Mouse (Mus musculus): ENCODE results near the gene Zbtb7a. TPM values are rescaled to one million over a fixed set of nuclear protein-coding genes. Genes with fewer than 3 reads are reported as not detected.
"Not testable (repeated sequence)": the region's sequence is repeated elsewhere in the genome, so short reads cannot be mapped to it uniquely, and the experiment has no call there.

The Zbtb7a gene
- total and polyA plus RNA-seq, 3 experiments = 7.1 to 75.7 (median 31.1) TPM

GRCm38 (mm10) chr10:81161602-81162317, 26.7 kb downstream of the Zbtb7a start:
- Histone ChIP-seq H3K4me3 (ENCODE audit: low read depth, low read length) (peak overlapping the region; percentile 17; the same call in 1 of the 2 replicates), H3K27me3 (ENCODE audit: insufficient read depth, low read length) (no peaks in the 10 kb centered on the region), H3K9me3 (replicated peaks) (no peaks in the 10 kb centered on the region), H3K4me1 (ENCODE audit: insufficient read depth, low read depth, low read length) (peaks cover 78% of the 10 kb centered on the region), H3K36me3 (replicated peaks) (peaks cover 91% of the 10 kb centered on the region)
- ATAC-seq (ENCODE audit: extremely low read depth, insufficient number of reproducible peaks, low FRiP score, poor library complexity, severe bottlenecking) (peak; percentile 22; the same call in 1 of the 2 replicates), DNase-seq (ENCODE audit: low spot score) (no peak)
- no peak for TF ChIP-seq TAL1 (conservative IDR thresholded peaks at IDR 0.05; ENCODE audit: low read depth, low read length)
- TF ChIP-seq GATA2 (IDR thresholded peaks at IDR 0.05; ENCODE audit: borderline replicate concordance, low read depth, low read length) = no peak
- TF ChIP-seq CTCF (IDR thresholded peaks at IDR 0.05; ENCODE audit: low read depth, low read length) = no peak
- no peak for TF ChIP-seq POLR2AphosphoS5 (IDR thresholded peaks at IDR 0.05; ENCODE audit: insufficient replicate concordance, low read depth, low read length)
- no peak for TF ChIP-seq GATA1 (IDR thresholded peaks at IDR 0.05; ENCODE audit: borderline replicate concordance, low read length)

GRCm38 (mm10) chr10:81162318-81162652, 27.3 kb downstream of the Zbtb7a start:
- H3K4me3 ChIP-seq (ENCODE audit: low read depth, low read length) = peak overlapping the region; percentile 17; the same call in 1 of the 2 replicates
- ATAC-seq (ENCODE audit: extremely low read depth, insufficient number of reproducible peaks, low FRiP score, poor library complexity, severe bottlenecking) (no peak), DNase-seq (ENCODE audit: low spot score) (no peak)
- H3K4me1 ChIP-seq (ENCODE audit: insufficient read depth, low read depth, low read length) = peaks cover 81% of the 10 kb centered on the region
- H3K27me3 ChIP-seq (ENCODE audit: insufficient read depth, low read length) = no peaks in the 10 kb centered on the region
- TF ChIP-seq POLR2AphosphoS5 (IDR thresholded peaks at IDR 0.05; ENCODE audit: insufficient replicate concordance, low read depth, low read length) = no peak
- TF ChIP-seq GATA1 (IDR thresholded peaks at IDR 0.05; ENCODE audit: borderline replicate concordance, low read length) = no peak
- no peaks in the 10 kb centered on the region for H3K9me3 ChIP-seq (replicated peaks)
- peaks cover 87% of the 10 kb centered on the region for H3K36me3 ChIP-seq (replicated peaks)

DNA sequence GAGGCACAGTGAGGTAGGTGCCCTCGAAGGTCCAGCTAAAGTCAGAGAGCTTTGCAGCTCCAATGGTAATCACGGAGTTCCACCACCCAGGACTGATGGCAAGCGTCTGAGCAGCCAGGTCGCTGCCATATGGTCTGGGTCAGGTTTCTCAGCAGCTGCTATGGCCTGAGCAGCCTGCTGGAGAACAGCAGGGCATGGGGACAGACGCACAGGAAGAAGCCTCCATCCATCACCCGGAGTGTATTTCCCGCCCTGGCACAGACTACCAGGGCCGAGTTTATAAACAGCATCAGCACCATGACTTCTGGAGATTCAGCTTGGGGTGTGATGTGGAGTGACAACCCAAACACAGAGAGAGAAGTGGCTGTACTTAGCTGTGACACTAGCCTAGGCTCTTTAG, 30.1 kb downstream of the Zbtb7a start:
- Histone ChIP-seq H3K4me1 (ENCODE audit: insufficient read depth, low read depth, low read length) (peaks cover 78% of the 10 kb centered on the region), H3K9me3 (replicated peaks) (no peaks in the 10 kb centered on the region), H3K36me3 (replicated peaks) (peaks cover 60% of the 10 kb centered on the region), H3K27me3 (ENCODE audit: insufficient read depth, low read length) (no peaks in the 10 kb centered on the region), H3K4me3 (ENCODE audit: low read depth, low read length) (no peak overlapping the region)
- DNase-seq (ENCODE audit: low spot score) (no peak), ATAC-seq (ENCODE audit: extremely low read depth, insufficient number of reproducible peaks, low FRiP score, poor library complexity, severe bottlenecking) (no peak)
- TF ChIP-seq CTCF (IDR thresholded peaks at IDR 0.05; ENCODE audit: low read depth, low read length) = no peak
- no peak for TF ChIP-seq POLR2AphosphoS5 (IDR thresholded peaks at IDR 0.05; ENCODE audit: insufficient replicate concordance, low read depth, low read length)
- no peak for TF ChIP-seq TAL1 (conservative IDR thresholded peaks at IDR 0.05; ENCODE audit: low read depth, low read length)
- no peak for TF ChIP-seq GATA1 (IDR thresholded peaks at IDR 0.05; ENCODE audit: borderline replicate concordance, low read length)
- no peak for TF ChIP-seq GATA2 (IDR thresholded peaks at IDR 0.05; ENCODE audit: borderline replicate concordance, low read depth, low read length)

- no peaks in the 10 kb centered on the region for H3K27me3 ChIP-seq (ENCODE audit: insufficient read depth, low read length)
- DNase-seq (ENCODE audit: low spot score) (peak; percentile 96), ATAC-seq (ENCODE audit: extremely low read depth, insufficient number of reproducible peaks, low FRiP score, poor library complexity, severe bottlenecking) (peak; percentile 91)
- no peaks in the 10 kb centered on the region for H3K9me3 ChIP-seq (replicated peaks)
- peaks cover 55% of the 10 kb centered on the region for H3K4me1 ChIP-seq (ENCODE audit: insufficient read depth, low read depth, low read length)
- H3K36me3 ChIP-seq (replicated peaks) = peaks cover 37% of the 10 kb centered on the region
- peak within 1 kb of the TSS; percentile 84 for H3K4me3 ChIP-seq (ENCODE audit: low read depth, low read length)
- TF ChIP-seq GATA2 (IDR thresholded peaks at IDR 0.05; ENCODE audit: borderline replicate concordance, low read depth, low read length) (no peak), TAL1 (conservative IDR thresholded peaks at IDR 0.05; ENCODE audit: low read depth, low read length) (no peak)
Measured at GRCm38 (mm10) chr10:81167200-81168086, 32.4 kb downstream of the Zbtb7a start, which contains the start of gene Pias4. Gene Pias4, minus strand, starts transcription at chr10:81167923.

DNA sequence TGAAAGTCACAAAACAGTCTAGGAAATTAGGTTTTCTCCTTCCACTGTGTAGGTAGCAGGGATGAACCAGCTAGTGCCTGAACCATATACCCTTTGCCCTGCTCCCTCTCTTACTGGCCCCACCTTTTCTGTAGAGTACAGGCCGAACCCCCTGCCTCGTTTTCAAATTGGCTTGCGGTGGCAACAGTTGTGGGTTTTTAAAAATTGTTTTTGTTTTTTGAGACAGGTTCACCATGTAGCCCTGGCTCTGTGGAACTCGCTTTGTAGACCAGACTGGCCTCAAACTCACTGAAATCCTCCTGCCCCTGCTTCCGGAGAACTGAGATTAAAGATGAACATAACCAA, 33.0 kb downstream of the Zbtb7a start:
- Histone ChIP-seq H3K36me3 (replicated peaks) (peaks cover 32% of the 10 kb centered on the region), H3K4me3 (ENCODE audit: low read depth, low read length) (peak overlapping the region; percentile 58), H3K27me3 (ENCODE audit: insufficient read depth, low read length) (no peaks in the 10 kb centered on the region), H3K4me1 (ENCODE audit: insufficient read depth, low read depth, low read length) (peaks cover 55% of the 10 kb centered on the region), H3K9me3 (replicated peaks) (no peaks in the 10 kb centered on the region)
- no peak for ATAC-seq (ENCODE audit: extremely low read depth, insufficient number of reproducible peaks, low FRiP score, poor library complexity, severe bottlenecking)
- DNase-seq (ENCODE audit: low spot score) = no peak
- no peak for TF ChIP-seq GATA1 (IDR thresholded peaks at IDR 0.05; ENCODE audit: borderline replicate concordance, low read length)
- TF ChIP-seq POLR2AphosphoS5 (IDR thresholded peaks at IDR 0.05; ENCODE audit: insufficient replicate concordance, low read depth, low read length) = no peak
- TF ChIP-seq TAL1 (conservative IDR thresholded peaks at IDR 0.05; ENCODE audit: low read depth, low read length) = no peak
- no peak for TF ChIP-seq GATA2 (IDR thresholded peaks at IDR 0.05; ENCODE audit: borderline replicate concordance, low read depth, low read length)
- no peak for TF ChIP-seq CTCF (IDR thresholded peaks at IDR 0.05; ENCODE audit: low read depth, low read length)

DNA sequence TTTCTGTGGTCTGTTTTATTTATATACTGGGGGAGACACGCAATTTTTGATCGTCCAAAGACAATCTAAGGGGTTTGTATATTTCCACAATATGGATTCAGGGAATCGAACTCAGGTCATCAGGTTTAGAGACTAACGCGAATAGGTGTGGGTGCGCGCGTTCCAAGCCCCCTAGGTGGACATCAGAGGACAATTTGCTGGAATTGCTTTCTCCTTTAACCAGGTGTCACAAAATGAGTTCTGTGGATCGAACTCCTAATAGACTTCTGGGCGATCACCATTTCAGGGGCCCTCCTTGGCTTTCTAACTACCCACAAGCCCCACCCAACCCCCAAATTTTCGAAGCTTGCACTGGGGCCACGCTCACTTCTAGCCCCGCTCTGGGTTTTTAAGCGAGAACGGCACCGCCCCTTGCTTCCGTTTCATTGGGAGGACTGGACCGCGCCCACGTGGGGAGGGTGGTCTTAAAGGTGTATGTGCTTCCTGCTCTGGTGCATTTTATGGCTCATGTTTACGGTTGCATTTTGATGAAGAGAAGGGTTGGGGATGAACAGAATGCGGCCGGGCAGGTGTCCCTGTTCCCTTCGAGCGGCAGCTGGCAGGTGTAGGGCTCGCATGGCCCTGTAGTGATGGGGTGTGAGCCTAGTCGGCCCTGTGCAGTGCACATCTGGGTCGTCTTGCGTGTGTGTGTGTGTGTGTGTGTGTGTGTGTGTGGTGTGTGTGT, 33.7 kb downstream of the Zbtb7a start:
- peaks cover 57% of the 10 kb centered on the region for H3K4me1 ChIP-seq (ENCODE audit: insufficient read depth, low read depth, low read length)
- ATAC-seq (ENCODE audit: extremely low read depth, insufficient number of reproducible peaks, low FRiP score, poor library complexity, severe bottlenecking) = peak; percentile 62

GRCm38 (mm10) chr10:81169411-81169900, 34.4 kb downstream of the Zbtb7a start:
- peaks cover 19% of the 10 kb centered on the region for H3K36me3 ChIP-seq (replicated peaks)
- not testable (repeated sequence) for H3K27me3 ChIP-seq (ENCODE audit: insufficient read depth, low read length); DNase-seq (ENCODE audit: low spot score); ATAC-seq (ENCODE audit: extremely low read depth, insufficient number of reproducible peaks, low FRiP score, poor library complexity, severe bottlenecking); H3K9me3 ChIP-seq (replicated peaks)
- H3K4me1 ChIP-seq (ENCODE audit: insufficient read depth, low read depth, low read length) = peaks cover 57% of the 10 kb centered on the region
- H3K4me3 ChIP-seq (ENCODE audit: low read depth, low read length) = peak overlapping the region; percentile 27; the same call in 1 of the 2 replicates

More for the DNA sequence above, 33.7 kb downstream of the Zbtb7a start:
- H3K9me3 ChIP-seq (replicated peaks) = no peaks in the 10 kb centered on the region
- 0 out of 2 replicates have a peak, but pooled peaks have one; percentile 45 for TF ChIP-seq POLR2AphosphoS5 (IDR thresholded peaks at IDR 0.05; ENCODE audit: insufficient replicate concordance, low read depth, low read length)
- no peak for TF ChIP-seq TAL1 (conservative IDR thresholded peaks at IDR 0.05; ENCODE audit: low read depth, low read length)
- no peak for TF ChIP-seq GATA1 (IDR thresholded peaks at IDR 0.05; ENCODE audit: borderline replicate concordance, low read length)
- no peak for TF ChIP-seq GATA2 (IDR thresholded peaks at IDR 0.05; ENCODE audit: borderline replicate concordance, low read depth, low read length)
- TF ChIP-seq CTCF (IDR thresholded peaks at IDR 0.05; ENCODE audit: low read depth, low read length) = no peak
- H3K36me3 ChIP-seq (replicated peaks) = peaks cover 27% of the 10 kb centered on the region
- H3K27me3 ChIP-seq (ENCODE audit: insufficient read depth, low read length) = no peaks in the 10 kb centered on the region
- H3K4me3 ChIP-seq (ENCODE audit: low read depth, low read length) = peak overlapping the region; percentile 79
- DNase-seq (ENCODE audit: low spot score) = peak; percentile 72

Measured in G1E (cell line).